Mouse (Mus musculus) ovary, postnatal 36 days (tissue): ENCODE results near the gene Rpl38.

Source experiments
- DNase-seq: peaks from one replicate; pipeline ENCODE4 v3.0.0; 2022; ENCODE audit warnings: low spot score, mixed read lengths

Gene Rpl38

GRCm38 (mm10) chr11:114702996-114703361 lies 34.7 kb downstream of the Rpl38 start:
- DNase-seq: no peak

- peak; percentile 34 for DNase-seq
Measured at GRCm38 (mm10) chr11:114704071-114704913, 36.0 kb downstream of the Rpl38 start.

- no peak for DNase-seq
Measured at GRCm38 (mm10) chr11:114706358-114706757, 38.0 kb downstream of the Rpl38 start.

- no peak for DNase-seq
Measured at GRCm38 (mm10) chr11:114711393-114711792, 43.1 kb downstream of the Rpl38 start.

- no peak for DNase-seq
Measured at GRCm38 (mm10) chr11:114711861-114712260, 43.5 kb downstream of the Rpl38 start.

GRCm38 (mm10) chr11:114714526-114714925 lies 46.2 kb downstream of the Rpl38 start:
- no peak for DNase-seq

- DNase-seq: no peak
Measured at GRCm38 (mm10) chr11:114715531-114715930, 47.2 kb downstream of the Rpl38 start.

- DNase-seq: no peak
Measured at GRCm38 (mm10) chr11:114720535-114720934, 52.2 kb downstream of the Rpl38 start.
